Mouse (Mus musculus) intestine, postnatal 0 days (tissue): Measurements from ENCODE around the gene Zscan2. TPM values are rescaled to one million over a fixed set of nuclear protein-coding genes. Genes with fewer than 3 reads are reported as not detected.
A peak's percentile ranks its signal among the peaks of the same experiment; 100 is the strongest.
"Not testable (repeated sequence)": the region's sequence is repeated elsewhere in the genome, so short reads cannot be mapped to it uniquely, and the experiment has no call there.

ENCODE experiments used
- ATAC-seq: fragments of 200-750 bp; cut with Nextera tagmentation; 2 replicates; pipeline ENCODE4 v1.8.0; 2017; ENCODE audit warnings: mild to moderate bottlenecking, moderate TSS enrichment, moderate library complexity
- H3K27ac ChIP-seq: fragments of 300-500 bp; sonication (generic); 2 replicates; pipeline ENCODE4 v1.5.1; 2014; ENCODE audit warnings: mild to moderate bottlenecking, low read depth, low read length, moderate library complexity
- H3K27me3 ChIP-seq: fragments of 300-500 bp; sonication (generic); replicated peaks from 2 replicates; pipeline ENCODE4 v1.6.1; 2014; ENCODE audit warnings: low read length, mixed read lengths; ENCODE audit not compliant: control insufficient read depth, insufficient read depth
- H3K36me3 ChIP-seq: fragments of 300-500 bp; sonication (generic); 2 replicates; pipeline ENCODE4 v1.6.1; 2014; ENCODE audit warnings: mild to moderate bottlenecking, moderate library complexity; ENCODE audit not compliant: control insufficient read depth, insufficient read depth
- H3K4me1 ChIP-seq: fragments of 300-500 bp; sonication (generic); replicated peaks from 2 replicates; pipeline ENCODE4 v1.6.1; 2014; ENCODE audit warnings: antibody characterized with exemption, low read length, mixed read lengths; ENCODE audit not compliant: control insufficient read depth, insufficient read depth
- H3K4me2 ChIP-seq: fragments of 300-500 bp; sonication (generic); replicated peaks from 2 replicates; pipeline ENCODE4 v1.6.1; 2014; ENCODE audit warnings: low read depth, mild to moderate bottlenecking, moderate library complexity
- H3K4me3 ChIP-seq: fragments of 300-500 bp; sonication (generic); 2 replicates; pipeline ENCODE4 v1.5.1; 2014; ENCODE audit warnings: low read depth, low read length
- H3K9ac ChIP-seq: fragments of 300-500 bp; sonication (generic); 2 replicates; pipeline ENCODE4 v1.6.1; 2014; ENCODE audit warnings: mild to moderate bottlenecking, low read depth, low read length
- H3K9me3 ChIP-seq: fragments of 300-500 bp; sonication (generic); 2 replicates; pipeline ENCODE4 v1.6.1; 2016; ENCODE audit warnings: mixed run types; ENCODE audit not compliant: control insufficient read depth
- CTCF ChIP-seq: sonication (generic); IDR thresholded peaks from 2 replicates; pipeline ENCODE4 v1.5.1; 2016; ENCODE audit warnings: low read depth, mild to moderate bottlenecking, control low read depth, antibody characterized with exemption, moderate library complexity
- WGBS: fragments of 180-500 bp; shearing (Covaris S2); extraction: QIAGEN DNeasy Blood & Tissue Kit; methylation state at CpG from one replicate; pipeline ENCODE4 v1.1.7; 2014; 5-methylcytosine and 5-hydroxymethylcytosine counted together
- polyA plus RNA-seq: library from polyadenylated mRNA; unstranded; fragments of >200 nt; fragmentation: Nextera tagmentation; extraction: Ambion mirVana; gene quantifications from 2 replicates; pipeline ENCODE4 v1.2.1, GENCODE M21; 2015

Zscan2 gene
- polyA plus RNA-seq, 1 experiment from 2014 or later, result 0.68 TPM

DNA sequence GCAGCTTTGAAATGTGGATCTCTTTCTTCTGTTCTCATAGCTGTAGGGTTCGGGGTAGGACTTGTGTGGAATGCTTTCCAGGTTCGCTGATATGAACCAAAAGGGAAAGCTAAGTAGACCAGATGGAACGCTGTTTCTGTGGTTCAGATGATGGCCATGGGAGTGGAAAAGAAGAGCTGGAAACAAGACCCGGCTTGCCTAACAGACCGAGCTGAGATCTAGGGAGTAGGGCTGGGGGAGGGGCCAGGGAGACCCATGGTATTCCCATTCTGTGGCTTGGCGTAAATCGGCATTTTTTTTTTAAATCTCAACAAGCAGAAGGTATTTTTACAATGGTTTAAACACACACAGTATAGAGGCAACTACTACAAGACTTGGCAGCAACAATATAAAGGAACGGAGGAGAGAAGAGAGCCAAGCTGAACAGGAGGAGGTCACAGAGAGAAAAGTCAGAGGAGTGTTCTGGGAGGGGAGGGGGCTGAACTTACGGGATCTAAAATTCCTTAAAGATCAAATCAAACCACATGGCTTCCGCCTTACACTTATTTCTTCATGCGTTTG lies 34.8 kb upstream of the Zscan2 start, which contains the start of gene Iqgap1:
Gene Iqgap1, minus strand, starts transcription at position 132 of the 561 bp plus-strand sequence.
- H3K4me1 ChIP-seq, result peaks cover 6% of the 10 kb centered on the region; the same call in 1 of the 2 replicates
- WGBS, result 74% methylated on average over 11 of the region's 11 CpGs
- no peak within 1 kb of the TSS for H3K27ac ChIP-seq
- no peak within 1 kb of the TSS for H3K4me2 ChIP-seq
- H3K9me3 ChIP-seq, result no peaks in the 10 kb centered on the region
- no peak for TF ChIP-seq CTCF
- no peaks in the 10 kb centered on the region for H3K36me3 ChIP-seq
- no peak within 1 kb of the TSS for H3K4me3 ChIP-seq
- no peaks in the 10 kb centered on the region for H3K27me3 ChIP-seq
- ATAC-seq, result no peak
- H3K9ac ChIP-seq, result no peak within 1 kb of the TSS

- Histone ChIP-seq H3K9ac (no peak overlapping the region), H3K4me1 (peaks cover 6% of the 10 kb centered on the region; the same call in 1 of the 2 replicates), H3K36me3 (no peaks in the 10 kb centered on the region), H3K4me2 (no peak overlapping the region), H3K27me3 (no peaks in the 10 kb centered on the region), H3K9me3 (no peaks in the 10 kb centered on the region), H3K4me3 (no peak overlapping the region), H3K27ac (no peak overlapping the region)
- TF ChIP-seq CTCF, result no peak
- 61% methylated on average over 18 of the region's 18 CpGs for WGBS
- ATAC-seq, result no peak
Observed at GRCm38 (mm10) chr7:80828146-80828860, 32.4 kb upstream of the Zscan2 start.

- Histone ChIP-seq H3K27me3 (no peaks in the 10 kb centered on the region), H3K36me3 (no peaks in the 10 kb centered on the region), H3K27ac (no peak overlapping the region), H3K4me3 (no peak overlapping the region), H3K4me1 (peaks cover 2% of the 10 kb centered on the region; the same call in 1 of the 2 replicates), H3K4me2 (no peak overlapping the region), H3K9ac (no peak overlapping the region), H3K9me3 (no peaks in the 10 kb centered on the region)
- WGBS, result 79% methylated on average over 15 of the region's 15 CpGs
- TF ChIP-seq CTCF, result no peak
- no peak for ATAC-seq
Observed at GRCm38 (mm10) chr7:80830193-80830803, 30.4 kb upstream of the Zscan2 start.

DNA sequence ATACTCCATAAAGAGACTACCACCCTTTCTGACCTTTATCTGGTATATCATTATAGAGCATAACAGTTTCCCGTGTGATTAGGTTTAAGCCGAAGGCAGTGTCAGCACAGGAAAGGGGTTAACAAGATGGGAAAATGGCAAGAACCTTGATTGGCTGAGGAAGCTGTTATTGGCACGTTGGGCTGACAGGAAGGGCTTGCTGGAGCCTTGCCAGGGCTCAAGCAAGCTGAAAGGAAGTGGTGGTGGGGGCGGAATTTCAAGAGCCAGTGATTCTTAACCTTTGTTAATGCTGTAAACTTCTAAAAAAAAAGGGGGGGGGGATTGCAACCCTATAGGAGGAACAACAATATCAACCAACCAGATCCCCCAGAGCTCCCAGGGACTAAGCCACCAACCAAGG lies 28.5 kb upstream of the Zscan2 start:
- no peak for ATAC-seq
- Histone ChIP-seq H3K4me3 (no peak overlapping the region), H3K27ac (no peak overlapping the region), H3K36me3 (no peaks in the 10 kb centered on the region), H3K4me1 (no peaks in the 10 kb centered on the region), H3K9ac (no peak overlapping the region), H3K4me2 (no peak overlapping the region), H3K27me3 (no peaks in the 10 kb centered on the region), H3K9me3 (no peaks in the 10 kb centered on the region)
- 39% methylated on average over 4 of the region's 4 CpGs for WGBS
- no peak for TF ChIP-seq CTCF

DNA sequence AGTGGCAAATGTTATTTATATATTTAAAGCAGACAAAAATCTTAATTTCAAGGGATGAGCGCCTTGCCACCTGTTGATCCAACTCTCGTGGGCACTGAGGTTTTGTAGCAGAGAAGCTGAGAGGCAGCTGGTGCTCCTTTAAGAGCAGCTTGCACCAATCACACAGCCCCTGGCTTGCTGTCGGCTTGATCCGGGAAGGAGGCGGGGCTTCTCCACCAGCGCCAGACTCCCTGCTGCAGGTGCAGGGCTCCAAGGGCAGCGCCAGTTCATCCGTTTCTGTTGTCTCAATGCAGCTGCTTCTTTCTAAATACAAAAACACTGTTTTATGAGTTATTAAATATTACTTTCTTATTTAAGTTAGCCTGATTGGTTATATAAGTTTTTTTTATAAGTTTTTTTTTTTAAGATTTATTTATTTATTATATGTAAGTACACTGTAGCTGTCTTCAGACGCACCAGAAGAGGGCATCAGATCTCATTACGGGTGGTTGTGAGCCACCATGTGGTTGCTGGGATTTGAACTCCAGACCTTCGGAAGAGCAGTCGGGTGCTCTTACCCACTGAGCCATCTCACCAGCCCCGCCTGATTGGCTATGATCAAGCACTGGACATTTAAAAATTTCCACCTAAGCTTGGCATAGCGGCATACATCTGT lies 27.6 kb upstream of the Zscan2 start:
- H3K27ac ChIP-seq, H3K9me3 ChIP-seq, H3K4me3 ChIP-seq, H3K4me1 ChIP-seq, H3K9ac ChIP-seq, H3K36me3 ChIP-seq, H3K27me3 ChIP-seq: not testable (repeated sequence)
- ATAC-seq, result peak; percentile 87
- 0 out of 2 replicates have a peak overlapping the region, but pooled peaks have one; percentile 28 for H3K4me2 ChIP-seq
- 15% methylated on average over 13 of the region's 14 CpGs for WGBS
